In genomic region chr10:125725681-125726139, GRCm38 (mm10) we compare ENCODE assay signal across 8 mouse cellular contexts.
DNase-seq lines count a peak whose midpoint lies in the region; ATAC-seq and TF ChIP-seq lines count a peak whose summit lies in the region.

No protein-coding gene starts in this region.

- DNase-seq in forebrain, embryonic 11.5 days (ENCODE audit: low spot score): peak; percentile 57
- DNase-seq in forebrain, postnatal 0 days: no peak
- peak; percentile 91 for DNase-seq in ES-CJ7 (ENCODE audit: low read depth, low spot score)
- peak; percentile 28 for DNase-seq in limb, embryonic 14.5 days (ENCODE audit: low spot score)
- DNase-seq in thymus, postnatal 10 days (ENCODE audit: low spot score in 2 of 2): no peak
- DNase-seq in cerebellum, postnatal 36 days: no peak

- TF ChIP-seq POLR2A in limb, embryonic 14.5 days (IDR thresholded peaks at IDR 0.05; ENCODE audit: borderline replicate concordance, extremely low read depth, insufficient read depth, insufficient read length): no peak

- peak; percentile 62 for ATAC-seq in forebrain, embryonic 11.5 days (replicated peaks; ENCODE audit: low FRiP score)
- ATAC-seq in forebrain, postnatal 0 days: no peak
- peak; percentile 27; the same call in 1 of the 2 replicates for ATAC-seq in forebrain, embryonic 13.5 days
- no peak for ATAC-seq in limb, embryonic 14.5 days (ENCODE audit: low FRiP score, low read depth)
- ATAC-seq in stomach, embryonic 16.5 days (ENCODE audit: insufficient read depth, low FRiP score): peak; percentile 87

- 0 out of 2 replicates have a peak overlapping the region, but pooled peaks have one; percentile 11 for H3K4me2 ChIP-seq in forebrain, embryonic 11.5 days (ENCODE audit: low read depth, low read length, severe bottlenecking)
- H3K4me2 ChIP-seq in forebrain, postnatal 0 days (ENCODE audit: low read depth): no peak overlapping the region
- H3K4me2 ChIP-seq in forebrain, embryonic 13.5 days: no peak overlapping the region
- H3K4me2 ChIP-seq in limb, embryonic 14.5 days (replicated peaks; ENCODE audit: low read depth, low read length, severe bottlenecking): no peak overlapping the region; the same call in 1 of the 2 replicates
- peak overlapping the region; percentile 38 for H3K4me2 ChIP-seq in stomach, embryonic 16.5 days (ENCODE audit: low read depth, low read length)

- no peak overlapping the region for H3K9ac ChIP-seq in forebrain, embryonic 11.5 days (ENCODE audit: low read length)
- no peak overlapping the region for H3K9ac ChIP-seq in forebrain, postnatal 0 days
- H3K9ac ChIP-seq in forebrain, embryonic 13.5 days: no peak overlapping the region
- H3K9ac ChIP-seq in limb, embryonic 14.5 days (ENCODE audit: low read depth, low read length, severe bottlenecking): no peak overlapping the region
- no peak overlapping the region for H3K9ac ChIP-seq in stomach, embryonic 16.5 days (ENCODE audit: low read length)

- no peak overlapping the region for H3K27ac ChIP-seq in forebrain, embryonic 11.5 days (ENCODE audit: low read depth, low read length)
- no peak overlapping the region for H3K27ac ChIP-seq in forebrain, postnatal 0 days (ENCODE audit: low read depth, low read length)
- no peak overlapping the region for H3K27ac ChIP-seq in forebrain, embryonic 13.5 days
- H3K27ac ChIP-seq in limb, embryonic 14.5 days (replicated peaks; ENCODE audit: low read depth, low read length): no peak overlapping the region
- peak overlapping the region; percentile 77 for H3K27ac ChIP-seq in stomach, embryonic 16.5 days (ENCODE audit: low read length)

- H3K4me3 ChIP-seq in forebrain, embryonic 11.5 days (ENCODE audit: low read depth, low read length): no peak overlapping the region
- no peak overlapping the region for H3K4me3 ChIP-seq in forebrain, postnatal 0 days (ENCODE audit: low read depth, low read length)
- H3K4me3 ChIP-seq in forebrain, embryonic 13.5 days: no peak overlapping the region
- H3K4me3 ChIP-seq in limb, embryonic 14.5 days (replicated peaks; ENCODE audit: low read length): no peak overlapping the region
- no peak overlapping the region for H3K4me3 ChIP-seq in stomach, embryonic 16.5 days (replicated peaks; ENCODE audit: low read length)

- no peaks in the 10 kb centered on the region for H3K36me3 ChIP-seq in forebrain, embryonic 11.5 days (ENCODE audit: control insufficient read depth, insufficient read depth, low read length)
- H3K36me3 ChIP-seq in forebrain, postnatal 0 days (ENCODE audit: insufficient read depth): no peaks in the 10 kb centered on the region
- no peaks in the 10 kb centered on the region for H3K36me3 ChIP-seq in forebrain, embryonic 13.5 days (ENCODE audit: poor library complexity, severe bottlenecking)
- H3K36me3 ChIP-seq in limb, embryonic 14.5 days (ENCODE audit: control insufficient read depth, insufficient read depth, low read length): no peaks in the 10 kb centered on the region
- H3K36me3 ChIP-seq in stomach, embryonic 16.5 days (ENCODE audit: control insufficient read depth, insufficient read depth, low read length): no peaks in the 10 kb centered on the region

- no peaks in the 10 kb centered on the region for H3K4me1 ChIP-seq in forebrain, embryonic 11.5 days (replicated peaks; ENCODE audit: control insufficient read depth, insufficient read depth, low read length)
- H3K4me1 ChIP-seq in forebrain, postnatal 0 days (ENCODE audit: insufficient read depth): no peaks in the 10 kb centered on the region
- H3K4me1 ChIP-seq in forebrain, embryonic 13.5 days: peaks cover 4% of the 10 kb centered on the region; the same call in 1 of the 2 replicates
- peaks cover 4% of the 10 kb centered on the region; the same call in 1 of the 2 replicates for H3K4me1 ChIP-seq in limb, embryonic 14.5 days (ENCODE audit: control insufficient read depth, insufficient read depth, low read length)
- 0 out of 2 replicates have a peak, but pooled peaks cover 3% of the 10 kb centered on the region for H3K4me1 ChIP-seq in stomach, embryonic 16.5 days (ENCODE audit: control insufficient read depth, insufficient read depth, low read length)

- H3K27me3 ChIP-seq in forebrain, embryonic 11.5 days (ENCODE audit: control insufficient read depth, insufficient read depth, low read length): no peaks in the 10 kb centered on the region
- no peaks in the 10 kb centered on the region for H3K27me3 ChIP-seq in forebrain, postnatal 0 days (ENCODE audit: insufficient read depth, low read length)
- no peaks in the 10 kb centered on the region for H3K27me3 ChIP-seq in forebrain, embryonic 13.5 days
- no peaks in the 10 kb centered on the region for H3K27me3 ChIP-seq in limb, embryonic 14.5 days (ENCODE audit: control insufficient read depth, insufficient read depth, low read length)
- no peaks in the 10 kb centered on the region for H3K27me3 ChIP-seq in stomach, embryonic 16.5 days (ENCODE audit: control insufficient read depth, insufficient read depth, low read length)

- H3K9me3 ChIP-seq in forebrain, embryonic 11.5 days (ENCODE audit: control insufficient read depth, low read length): no peaks in the 10 kb centered on the region
- H3K9me3 ChIP-seq in forebrain, postnatal 0 days (ENCODE audit: low read length): no peaks in the 10 kb centered on the region
- H3K9me3 ChIP-seq in forebrain, embryonic 13.5 days (replicated peaks): no peaks in the 10 kb centered on the region
- no peaks in the 10 kb centered on the region for H3K9me3 ChIP-seq in limb, embryonic 14.5 days (ENCODE audit: control insufficient read depth, low read length)
- no peaks in the 10 kb centered on the region for H3K9me3 ChIP-seq in stomach, embryonic 16.5 days (replicated peaks; ENCODE audit: control insufficient read depth, low read length)

- TF ChIP-seq CTCF in forebrain, postnatal 0 days (IDR thresholded peaks at IDR 0.05; ENCODE audit: low read depth): no peak

- 29% methylated on average over 7 of the region's 7 CpGs for WGBS in forebrain, embryonic 11.5 days
- 31% methylated on average over 7 of the region's 7 CpGs for WGBS in forebrain, postnatal 0 days
- WGBS in forebrain, embryonic 13.5 days: 33% methylated on average over 7 of the region's 7 CpGs
- 24% methylated on average over 7 of the region's 7 CpGs for WGBS in limb, embryonic 14.5 days
- 21% methylated on average over 7 of the region's 7 CpGs for WGBS in stomach, embryonic 16.5 days

Comparison
In these comparisons a context has a peak if more than half of its experiments do, and no peak if none do; other contexts are left out.
1. ATAC-seq: peak in forebrain, embryonic 11.5 days (single experiment), forebrain, embryonic 13.5 days (single experiment) and stomach, embryonic 16.5 days (single experiment); none in forebrain, postnatal 0 days (single experiment) and limb, embryonic 14.5 days (single experiment).
2. DNase-seq: peak in forebrain, embryonic 11.5 days (single experiment), ES-CJ7 (single experiment) and limb, embryonic 14.5 days (single experiment); none in forebrain, postnatal 0 days (single experiment), thymus, postnatal 10 days (0 of 2) and cerebellum, postnatal 36 days (0 of 2).
3. H3K4me2 ChIP-seq: peak in forebrain, embryonic 11.5 days (single experiment) and stomach, embryonic 16.5 days (single experiment); none in forebrain, postnatal 0 days (single experiment), forebrain, embryonic 13.5 days (single experiment) and limb, embryonic 14.5 days (single experiment).